Mouse (Mus musculus): ENCODE measurements around the gene Opn1sw.
"Not testable (repeated sequence)": the region's sequence is repeated elsewhere in the genome, so short reads cannot be mapped to it uniquely, and the experiment has no call there.

The Opn1sw gene

GRCm38 (mm10) chr6:29347189-29347588 is 41.1 kb downstream of the Opn1sw start:
- DNase-seq (ENCODE audit: low spot score in 2 of 2): no peak

GRCm38 (mm10) chr6:29346512-29346911 is 41.8 kb downstream of the Opn1sw start:
- not testable (repeated sequence) for DNase-seq (ENCODE audit: low spot score in 2 of 2)

GRCm38 (mm10) chr6:29329514-29329913 is 58.8 kb downstream of the Opn1sw start:
- DNase-seq (ENCODE audit: low spot score in 2 of 2): no peak

GRCm38 (mm10) chr6:29326961-29327360 is 61.3 kb downstream of the Opn1sw start:
- DNase-seq (ENCODE audit: low spot score in 2 of 2): no peak

Measured in cerebellum, postnatal 4 days (tissue).